Comparison of ENCODE assay signal across 12 mouse cellular contexts in genomic region chr17:94726750-94727149, GRCm38 (mm10).
"Had no signal": no experiment of that assay in that cellular context is flagged by ENCODE, and none has a peak within 500 bp of the region (broad histone marks: within the 10 kb centered on the region; RNA-seq: fewer than 3 reads in every experiment).

No protein-coding gene starts in this region.

- DNase-seq: retina, postnatal 1 day; right cerebral cortex, adult 18-20 months; right cerebral cortex, postnatal 14 days; right cerebral cortex, postnatal 25 days; right cerebral cortex, postnatal 4 days; spleen, adult 18-20 months; thymus, adult 18-20 months; thymus, adult 2 months; thymus, postnatal 14 days; thymus, postnatal 25 days; thymus, postnatal 36 days; thymus, postnatal 4 days had no signal
